Mouse (Mus musculus): Measurements from ENCODE around the gene Slc47a2. TPM values are rescaled to one million over a fixed set of nuclear protein-coding genes. Genes with fewer than 3 reads are reported as not detected.
A peak's percentile ranks its signal among the peaks of the same experiment; 100 is the strongest.

The Slc47a2 gene
- total and polyA plus RNA-seq, 2 experiments = not detected

DNA sequence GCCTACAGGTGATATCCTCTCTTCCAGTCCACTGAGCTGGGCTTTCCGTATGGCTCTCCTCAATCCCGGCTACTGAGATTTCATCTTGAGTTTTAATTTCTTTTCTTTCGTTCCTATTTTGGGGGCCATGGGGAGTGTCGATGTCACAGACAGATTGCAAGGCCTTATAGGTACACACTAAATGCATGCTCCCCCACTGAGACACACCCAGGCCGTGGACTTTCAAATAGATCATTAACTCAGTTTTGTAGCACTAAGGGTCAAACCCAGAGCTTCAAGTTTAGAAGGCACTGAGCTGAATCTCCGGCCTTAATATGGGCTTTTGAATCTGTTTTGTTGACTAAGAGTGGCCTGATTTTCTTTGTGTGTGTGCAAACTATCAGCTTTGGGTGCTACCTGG lies 11.7 kb upstream of the Slc47a2 start:
- Histone ChIP-seq H3K27ac (replicated peaks; ENCODE audit: insufficient read depth, low read depth, low read length) (peak overlapping the region; percentile 47; the same call in 1 of the 2 replicates), H3K9ac (ENCODE audit: low read depth, low read length) (no peak overlapping the region)
- DNase-seq (ENCODE audit: extremely low read depth, low read depth, low spot score) = peak; percentile 87

DNA sequence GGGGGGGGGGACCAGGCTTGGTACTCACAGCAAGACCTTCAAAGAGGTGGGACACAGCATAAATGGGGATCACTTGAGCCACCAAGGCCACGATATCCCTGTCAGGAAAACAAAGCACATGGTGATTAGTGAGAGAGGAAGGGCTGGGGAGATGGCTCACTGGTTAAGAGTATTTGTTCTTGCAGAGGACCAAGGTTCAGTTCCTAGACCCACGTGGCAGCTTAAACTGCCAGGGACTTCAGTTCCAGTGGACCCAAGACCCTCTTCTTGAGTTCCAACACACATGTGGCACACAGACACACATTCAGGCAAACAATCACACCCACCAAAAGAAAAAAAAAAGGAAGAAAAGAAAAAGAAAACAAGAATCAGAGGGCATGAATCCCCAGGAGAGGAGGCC lies 10.4 kb upstream of the Slc47a2 start:
- DNase-seq (ENCODE audit: extremely low read depth, low read depth, low spot score) = peak; percentile 48
- Histone ChIP-seq H3K27ac (replicated peaks; ENCODE audit: insufficient read depth, low read depth, low read length) (no peak overlapping the region), H3K79me2 (ENCODE audit: control insufficient read depth, insufficient read depth, low read length) (no peaks in the 10 kb centered on the region), H3K4me3 (ENCODE audit: insufficient read depth, low read depth, low read length) (no peak overlapping the region), H3K9ac (ENCODE audit: low read depth, low read length) (no peak overlapping the region), H3K36me3 (ENCODE audit: control insufficient read depth, insufficient read depth, low read length) (peaks cover 9% of the 10 kb centered on the region), H3K4me1 (ENCODE audit: control insufficient read depth, insufficient read depth, low read length) (peaks cover 15% of the 10 kb centered on the region), H3K27me3 (ENCODE audit: control insufficient read depth, insufficient read depth, low read length) (no peaks in the 10 kb centered on the region)
- TF ChIP-seq POLR2A (IDR thresholded peaks at IDR 0.05; ENCODE audit: extremely low read depth, insufficient read depth, low read length) (no peak), CTCF (IDR thresholded peaks at IDR 0.05; ENCODE audit: low read depth, low read length) (no peak)
- WGBS = 35% methylated on average over 2 of the region's 2 CpGs

More for the DNA sequence above, 11.7 kb upstream of the Slc47a2 start:
- Histone ChIP-seq H3K4me3 (ENCODE audit: insufficient read depth, low read depth, low read length) (no peak overlapping the region), H3K4me1 (ENCODE audit: control insufficient read depth, insufficient read depth, low read length) (peaks cover 15% of the 10 kb centered on the region), H3K36me3 (ENCODE audit: control insufficient read depth, insufficient read depth, low read length) (peaks cover 5% of the 10 kb centered on the region), H3K79me2 (ENCODE audit: control insufficient read depth, insufficient read depth, low read length) (no peaks in the 10 kb centered on the region), H3K27me3 (ENCODE audit: control insufficient read depth, insufficient read depth, low read length) (no peaks in the 10 kb centered on the region)
- TF ChIP-seq CTCF (IDR thresholded peaks at IDR 0.05; ENCODE audit: low read depth, low read length) (no peak), POLR2A (IDR thresholded peaks at IDR 0.05; ENCODE audit: extremely low read depth, insufficient read depth, low read length) (no peak)
- WGBS = 28% methylated on average over 6 of the region's 6 CpGs

DNA sequence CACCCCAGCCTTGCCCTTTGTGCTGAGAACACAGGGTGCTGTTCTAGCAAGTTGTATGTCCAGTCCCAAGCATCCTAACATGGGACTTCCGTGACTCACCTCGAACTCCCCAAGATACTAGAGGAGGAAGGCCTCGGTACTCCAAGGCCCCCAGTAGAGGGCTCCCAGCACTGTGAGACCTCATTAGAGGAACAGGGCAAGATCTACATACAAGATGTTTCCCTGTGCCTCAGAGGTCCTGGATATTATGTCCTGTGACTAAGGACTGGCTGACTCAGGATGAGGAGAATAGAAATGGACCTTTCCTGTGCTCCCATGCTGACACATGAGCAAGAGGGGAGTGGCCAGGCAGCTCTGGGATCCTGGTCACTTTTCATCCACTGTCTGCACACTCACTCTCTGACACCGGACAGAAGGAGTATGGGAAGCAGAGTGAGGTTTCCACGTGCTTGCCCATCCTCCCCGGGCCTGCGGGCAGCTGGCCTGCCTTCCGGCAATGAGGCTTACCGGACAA lies 9.5 kb upstream of the Slc47a2 start:
- H3K27ac ChIP-seq (replicated peaks; ENCODE audit: insufficient read depth, low read depth, low read length) = no peak overlapping the region
- no peak overlapping the region for H3K4me3 ChIP-seq (ENCODE audit: insufficient read depth, low read depth, low read length)
- WGBS = 77% methylated on average over 9 of the region's 9 CpGs
- H3K4me1 ChIP-seq (ENCODE audit: control insufficient read depth, insufficient read depth, low read length) = peaks cover 15% of the 10 kb centered on the region
- no peak overlapping the region for H3K9ac ChIP-seq (ENCODE audit: low read depth, low read length)
- peaks cover 14% of the 10 kb centered on the region for H3K36me3 ChIP-seq (ENCODE audit: control insufficient read depth, insufficient read depth, low read length)
- TF ChIP-seq CTCF (IDR thresholded peaks at IDR 0.05; ENCODE audit: low read depth, low read length) (0 out of 2 replicates have a peak, but pooled peaks have one; percentile 4), POLR2A (IDR thresholded peaks at IDR 0.05; ENCODE audit: extremely low read depth, insufficient read depth, low read length) (no peak)
- no peak for DNase-seq (ENCODE audit: extremely low read depth, low read depth, low spot score)
- no peaks in the 10 kb centered on the region for H3K27me3 ChIP-seq (ENCODE audit: control insufficient read depth, insufficient read depth, low read length)
- no peaks in the 10 kb centered on the region for H3K79me2 ChIP-seq (ENCODE audit: control insufficient read depth, insufficient read depth, low read length)

DNA sequence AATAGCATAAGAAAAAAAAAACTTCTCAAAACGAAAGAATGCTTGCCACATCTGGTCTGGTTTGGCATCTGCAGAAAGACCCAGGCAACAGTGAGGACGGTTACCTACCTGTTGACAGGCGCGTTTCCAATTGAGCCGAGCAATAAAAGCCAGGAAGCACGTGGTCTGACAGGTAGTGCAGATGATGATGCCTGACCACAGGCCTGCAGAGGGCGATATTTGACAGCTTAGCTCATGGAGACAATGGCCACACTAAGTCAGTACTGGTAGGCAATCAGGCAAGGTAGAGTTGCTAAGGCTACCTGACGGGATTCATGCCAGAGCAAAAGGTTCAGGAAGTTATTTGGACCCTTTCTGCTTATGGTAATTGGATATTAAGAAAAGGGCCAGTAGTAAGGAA lies 6.7 kb upstream of the Slc47a2 start:
- 0 out of 2 replicates have a peak, but pooled peaks cover 3% of the 10 kb centered on the region for H3K4me1 ChIP-seq (ENCODE audit: control insufficient read depth, insufficient read depth, low read length)
- no peaks in the 10 kb centered on the region for H3K27me3 ChIP-seq (ENCODE audit: control insufficient read depth, insufficient read depth, low read length)
- WGBS = 15% methylated on average over 8 of the region's 8 CpGs
- DNase-seq (ENCODE audit: extremely low read depth, low read depth, low spot score) = peak; percentile 78
- no peak overlapping the region for H3K9ac ChIP-seq (ENCODE audit: low read depth, low read length)
- TF ChIP-seq CTCF (IDR thresholded peaks at IDR 0.05; ENCODE audit: low read depth, low read length) (peak; percentile 89), POLR2A (IDR thresholded peaks at IDR 0.05; ENCODE audit: extremely low read depth, insufficient read depth, low read length) (no peak)
- no peak overlapping the region for H3K27ac ChIP-seq (replicated peaks; ENCODE audit: insufficient read depth, low read depth, low read length)
- no peaks in the 10 kb centered on the region for H3K79me2 ChIP-seq (ENCODE audit: control insufficient read depth, insufficient read depth, low read length)
- peaks cover 28% of the 10 kb centered on the region for H3K36me3 ChIP-seq (ENCODE audit: control insufficient read depth, insufficient read depth, low read length)
- H3K4me3 ChIP-seq (ENCODE audit: insufficient read depth, low read depth, low read length) = no peak overlapping the region

DNA sequence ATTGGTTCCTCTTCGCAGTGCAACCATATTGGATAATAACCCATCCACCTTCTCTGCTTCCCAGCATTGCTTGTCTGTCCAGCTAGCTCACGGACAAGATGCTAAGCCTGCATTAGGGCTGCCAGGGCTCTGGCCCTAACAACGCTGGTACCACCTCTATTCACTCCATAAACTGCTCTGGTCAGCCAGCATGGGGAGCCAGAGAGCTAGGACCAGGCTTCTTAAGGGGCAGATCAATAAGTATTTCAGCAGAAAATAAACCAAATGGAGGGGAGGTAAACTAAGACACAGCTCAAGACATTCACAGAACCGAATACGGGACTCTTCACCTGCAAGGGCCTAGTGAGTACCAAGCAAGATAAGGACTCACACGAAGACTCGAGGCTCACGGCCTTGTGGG lies 3.5 kb upstream of the Slc47a2 start:
- H3K36me3 ChIP-seq (ENCODE audit: control insufficient read depth, insufficient read depth, low read length) = peaks cover 35% of the 10 kb centered on the region
- WGBS = 86% methylated on average over 8 of the region's 8 CpGs
- no peak for DNase-seq (ENCODE audit: extremely low read depth, low read depth, low spot score)
- no peak for TF ChIP-seq POLR2A (IDR thresholded peaks at IDR 0.05; ENCODE audit: extremely low read depth, insufficient read depth, low read length)
- peak; percentile 42; the same call in 1 of the 2 replicates for TF ChIP-seq CTCF (IDR thresholded peaks at IDR 0.05; ENCODE audit: low read depth, low read length)
- H3K27me3 ChIP-seq (ENCODE audit: control insufficient read depth, insufficient read depth, low read length) = no peaks in the 10 kb centered on the region
- H3K4me3 ChIP-seq (ENCODE audit: insufficient read depth, low read depth, low read length) = no peak overlapping the region
- H3K79me2 ChIP-seq (ENCODE audit: control insufficient read depth, insufficient read depth, low read length) = no peaks in the 10 kb centered on the region
- no peak overlapping the region for H3K9ac ChIP-seq (ENCODE audit: low read depth, low read length)
- no peaks in the 10 kb centered on the region for H3K4me1 ChIP-seq (ENCODE audit: control insufficient read depth, insufficient read depth, low read length)
- no peak overlapping the region for H3K27ac ChIP-seq (replicated peaks; ENCODE audit: insufficient read depth, low read depth, low read length)

DNA sequence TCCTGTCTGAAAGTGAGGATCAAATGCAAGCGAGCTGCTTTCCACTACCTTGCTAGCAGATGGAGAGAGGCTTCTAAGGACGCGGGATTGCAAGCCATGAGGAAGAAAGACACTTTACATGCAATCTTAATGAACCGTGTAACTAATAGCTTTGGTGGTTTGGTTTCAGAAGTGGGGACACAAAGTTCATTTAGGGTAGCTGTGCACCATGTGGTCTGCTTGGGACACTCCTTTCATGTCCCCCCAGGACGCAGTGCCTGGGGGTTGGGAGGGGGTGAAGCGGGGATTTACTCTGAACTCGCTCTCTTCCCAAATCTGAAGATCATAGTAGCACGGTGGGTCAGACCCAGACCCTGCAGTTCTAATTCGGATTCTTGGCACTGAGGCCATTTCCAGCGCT lies 689 bp downstream of the Slc47a2 start:
- H3K79me2 ChIP-seq (ENCODE audit: control insufficient read depth, insufficient read depth, low read length) = no peaks in the 10 kb centered on the region
- H3K4me1 ChIP-seq (ENCODE audit: control insufficient read depth, insufficient read depth, low read length) = no peaks in the 10 kb centered on the region
- 48% methylated on average over 10 of the region's 10 CpGs for WGBS
- H3K9ac ChIP-seq (ENCODE audit: low read depth, low read length) = no peak overlapping the region
- no peaks in the 10 kb centered on the region for H3K27me3 ChIP-seq (ENCODE audit: control insufficient read depth, insufficient read depth, low read length)
- H3K27ac ChIP-seq (replicated peaks; ENCODE audit: insufficient read depth, low read depth, low read length) = no peak overlapping the region
- DNase-seq (ENCODE audit: extremely low read depth, low read depth, low spot score) = no peak
- H3K4me3 ChIP-seq (ENCODE audit: insufficient read depth, low read depth, low read length) = no peak overlapping the region
- TF ChIP-seq CTCF (IDR thresholded peaks at IDR 0.05; ENCODE audit: low read depth, low read length) (no peak), POLR2A (IDR thresholded peaks at IDR 0.05; ENCODE audit: extremely low read depth, insufficient read depth, low read length) (no peak)
- H3K36me3 ChIP-seq (ENCODE audit: control insufficient read depth, insufficient read depth, low read length) = peaks cover 22% of the 10 kb centered on the region
